Mouse (Mus musculus) urinary bladder, postnatal 25 days (tissue): Measurements from ENCODE around the gene Ddit4.

ENCODE experiments used
- DNase-seq: peaks from one replicate; pipeline ENCODE4 v3.0.0; 2022; ENCODE audit warnings: low spot score

Ddit4 gene

DNA sequence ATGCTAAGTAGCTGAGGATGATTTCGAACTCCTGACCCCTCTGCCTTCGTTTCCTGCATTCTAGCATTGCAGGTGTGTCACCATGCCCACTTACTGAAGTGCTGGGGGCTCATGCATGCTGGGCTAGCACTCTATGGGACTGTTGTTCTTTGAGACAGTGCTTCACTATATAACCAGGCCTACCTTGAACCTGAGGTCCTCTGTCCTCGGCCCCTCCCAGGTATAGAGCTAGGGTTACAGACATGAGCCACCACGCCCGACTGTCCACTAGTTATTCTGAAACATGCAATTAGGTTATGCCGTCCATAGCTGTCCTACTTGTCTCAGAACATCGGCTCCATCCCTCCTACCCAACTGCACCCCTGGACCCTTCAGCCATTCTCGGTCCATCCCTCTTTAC, 20.2 kb upstream of the Ddit4 start:
- DNase-seq, result no peak

DNA sequence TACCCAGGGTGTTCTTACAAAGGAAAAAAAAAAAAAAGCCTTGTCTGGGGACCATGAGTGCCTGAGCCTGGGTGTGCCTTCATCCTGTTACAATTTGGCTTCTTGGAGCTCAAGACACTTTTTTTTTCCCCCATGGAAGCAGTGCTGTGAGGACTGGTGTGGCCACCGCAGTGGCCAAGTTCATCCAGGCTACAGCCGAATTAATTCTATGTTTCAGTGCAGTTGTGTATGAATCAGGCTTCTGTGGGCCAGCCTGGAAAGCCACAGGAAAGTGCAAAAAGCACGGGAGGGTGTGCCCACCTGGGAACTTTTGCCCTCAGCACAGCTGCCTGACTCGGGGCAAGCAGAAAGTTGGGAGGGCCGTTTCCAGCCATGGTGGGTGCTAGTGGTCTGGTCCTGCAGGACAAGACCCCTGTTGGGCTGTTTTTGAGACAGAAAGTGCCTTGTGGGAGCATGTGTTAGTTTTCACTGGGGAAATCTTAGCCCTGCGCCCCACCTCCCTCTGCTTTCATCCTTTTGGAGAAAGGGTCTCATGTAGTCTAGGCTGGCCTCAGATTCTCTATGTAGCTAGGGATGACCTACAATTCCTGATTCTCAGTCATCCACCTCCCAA, 18.9 kb upstream of the Ddit4 start:
- DNase-seq, result no peak

GRCm38 (mm10) chr10:59969821-59970449, 18.3 kb upstream of the Ddit4 start:
- DNase-seq, result peak; percentile 56

- DNase-seq, result no peak
Measured at GRCm38 (mm10) chr10:59967309-59967942, 15.8 kb upstream of the Ddit4 start.

GRCm38 (mm10) chr10:59966743-59967142, 15.1 kb upstream of the Ddit4 start:
- DNase-seq, result no peak

DNA sequence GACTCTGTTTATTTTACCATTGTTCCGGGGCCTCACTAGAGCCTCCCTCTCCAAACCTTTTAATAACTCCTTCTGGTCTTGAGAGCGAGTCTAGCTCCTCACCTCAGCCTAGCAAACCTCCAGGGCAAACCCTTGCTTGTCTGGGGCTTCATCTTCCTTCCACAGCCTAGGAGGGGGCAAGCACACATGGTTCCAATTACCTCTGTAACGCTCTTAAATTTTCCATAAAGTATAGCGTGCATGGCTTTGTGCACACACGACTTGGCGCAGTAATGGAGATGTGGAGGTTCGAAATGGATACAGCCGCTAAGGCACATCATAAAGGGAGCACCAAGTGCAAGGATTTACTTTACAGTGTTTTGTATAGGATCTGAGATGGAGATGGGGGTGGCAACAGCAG, 14.2 kb upstream of the Ddit4 start:
- DNase-seq, result no peak

DNA sequence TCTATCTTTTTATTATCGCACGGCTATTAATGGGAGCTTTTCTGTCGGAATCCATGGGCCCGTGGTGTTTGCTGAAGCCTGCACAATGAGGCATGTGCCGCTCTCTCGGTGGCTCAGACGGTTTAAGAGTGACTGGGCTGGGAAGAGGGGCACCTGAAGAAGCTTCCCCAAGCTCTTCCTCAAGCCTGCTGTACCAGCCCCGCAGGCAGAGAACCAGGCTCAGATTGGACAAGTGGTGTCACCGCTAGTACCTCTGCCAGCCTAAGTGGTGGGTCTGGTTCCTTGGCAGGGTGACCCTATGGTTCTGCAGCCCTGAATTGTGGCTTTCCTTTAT, 13.7 kb upstream of the Ddit4 start:
- DNase-seq, result no peak

- DNase-seq, result no peak
Measured at GRCm38 (mm10) chr10:59964504-59965361, 13.1 kb upstream of the Ddit4 start.

DNA sequence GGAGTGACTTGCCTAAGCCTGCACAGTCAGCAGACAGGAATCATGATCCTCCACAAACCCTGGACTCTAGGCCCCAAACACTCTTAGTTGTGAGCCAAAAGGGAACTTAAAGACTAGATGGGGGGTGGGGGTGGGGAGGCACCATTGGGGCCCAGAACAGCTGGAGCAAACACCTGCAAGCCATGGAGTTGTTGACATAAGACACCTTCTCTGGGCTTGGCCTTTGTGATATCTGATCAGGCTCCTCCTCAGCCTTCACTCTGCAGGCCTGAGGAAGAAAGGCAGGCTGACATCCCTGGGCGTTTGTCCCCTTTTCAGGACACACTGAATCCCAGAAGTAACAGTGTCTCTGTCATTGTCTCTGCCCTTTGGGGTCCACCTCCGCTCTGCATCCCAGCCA, 12.0 kb upstream of the Ddit4 start:
- DNase-seq, result no peak

DNA sequence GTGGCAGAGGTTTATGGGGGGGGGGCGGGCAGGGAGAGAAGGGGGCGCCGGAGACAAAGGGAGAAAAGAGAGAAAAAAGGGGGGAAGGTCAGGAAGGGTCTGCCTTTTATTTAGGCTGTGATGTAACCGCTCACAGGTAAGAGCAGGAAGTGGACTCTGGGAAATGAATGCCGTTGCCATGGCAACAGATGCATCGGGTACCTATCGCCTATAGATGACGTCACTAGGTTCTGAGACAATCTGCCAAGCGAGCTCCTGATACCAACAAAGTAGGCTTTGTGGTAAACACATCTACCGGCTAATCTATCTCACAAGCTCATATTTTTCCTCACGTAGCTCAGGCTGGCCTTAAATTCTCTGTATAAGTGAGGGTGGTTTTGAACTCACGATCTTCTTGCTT, 7.9 kb upstream of the Ddit4 start:
- no peak for DNase-seq

DNA sequence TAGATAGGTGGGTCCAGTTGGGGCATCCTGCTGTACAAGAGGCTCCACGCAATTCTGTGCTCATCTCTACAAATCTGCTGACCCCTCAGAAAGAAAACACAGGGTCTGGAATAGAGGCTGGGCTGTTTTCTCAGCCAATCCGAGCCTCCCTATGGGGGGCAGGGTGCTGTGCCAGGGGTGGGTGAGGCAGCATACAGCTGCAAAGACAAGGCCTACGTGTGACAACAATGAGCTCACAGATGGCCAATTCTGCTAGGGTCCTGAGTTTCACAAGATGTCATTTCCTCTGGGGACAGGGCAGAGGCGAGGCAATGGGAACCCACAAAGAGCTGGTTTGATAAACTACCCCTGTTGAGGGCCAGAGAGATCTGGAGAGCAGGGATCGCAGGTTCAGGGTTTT, 6.8 kb upstream of the Ddit4 start:
- DNase-seq, result no peak

GRCm38 (mm10) chr10:59957171-59958149, 5.8 kb upstream of the Ddit4 start:
- DNase-seq, result no peak

DNA sequence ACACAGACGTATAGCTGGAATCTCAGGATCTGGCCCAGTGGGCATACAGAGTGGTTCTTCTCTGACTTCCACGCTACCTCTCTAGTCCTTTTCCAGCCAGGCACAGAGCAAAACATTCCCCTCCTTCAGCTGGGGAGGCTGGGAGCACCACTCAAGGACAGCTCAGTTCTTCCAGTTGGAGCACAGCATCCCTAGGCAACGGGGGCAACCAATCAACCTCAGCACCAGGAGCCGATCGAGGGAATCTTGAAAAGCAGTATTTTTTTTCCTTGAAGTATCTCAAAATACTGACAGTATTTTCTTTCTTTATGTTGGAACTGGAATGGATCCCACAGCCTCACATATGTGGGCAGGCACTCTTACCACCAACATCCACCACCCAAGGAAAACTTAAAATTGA, 5.0 kb upstream of the Ddit4 start:
- no peak for DNase-seq

GRCm38 (mm10) chr10:59953564-59954039, 2.0 kb upstream of the Ddit4 start:
- no peak for DNase-seq

- DNase-seq, result no peak
Measured at GRCm38 (mm10) chr10:59952781-59953563, 1.3 kb upstream of the Ddit4 start.

- DNase-seq, result no peak
Measured at GRCm38 (mm10) chr10:59952152-59952780, 632 bp upstream of the Ddit4 start.

DNA sequence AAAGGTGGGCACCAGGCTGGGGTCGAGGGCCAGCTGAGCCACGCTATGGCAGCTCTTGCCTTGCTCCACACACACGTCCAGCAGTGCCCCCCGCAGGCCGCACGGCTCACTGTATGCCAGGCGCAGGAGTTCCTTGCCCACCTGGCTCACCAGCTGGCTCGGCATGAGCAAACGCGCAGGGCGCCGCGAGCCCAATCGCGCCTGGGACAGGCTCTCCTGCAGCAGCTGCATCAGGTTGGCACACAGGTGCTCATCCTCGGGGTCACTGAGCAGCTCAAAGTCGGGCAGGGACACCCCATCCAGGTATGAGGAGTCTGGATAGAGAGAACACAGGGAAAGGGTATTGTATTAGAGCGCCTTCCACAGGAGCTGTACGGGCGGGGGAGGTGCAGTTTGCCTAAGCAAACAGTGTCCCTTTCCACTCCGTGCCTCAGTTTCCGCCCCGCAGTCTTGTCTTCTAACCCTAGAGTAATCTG, 880 bp downstream of the Ddit4 start:
- peak; percentile 66 for DNase-seq

DNA sequence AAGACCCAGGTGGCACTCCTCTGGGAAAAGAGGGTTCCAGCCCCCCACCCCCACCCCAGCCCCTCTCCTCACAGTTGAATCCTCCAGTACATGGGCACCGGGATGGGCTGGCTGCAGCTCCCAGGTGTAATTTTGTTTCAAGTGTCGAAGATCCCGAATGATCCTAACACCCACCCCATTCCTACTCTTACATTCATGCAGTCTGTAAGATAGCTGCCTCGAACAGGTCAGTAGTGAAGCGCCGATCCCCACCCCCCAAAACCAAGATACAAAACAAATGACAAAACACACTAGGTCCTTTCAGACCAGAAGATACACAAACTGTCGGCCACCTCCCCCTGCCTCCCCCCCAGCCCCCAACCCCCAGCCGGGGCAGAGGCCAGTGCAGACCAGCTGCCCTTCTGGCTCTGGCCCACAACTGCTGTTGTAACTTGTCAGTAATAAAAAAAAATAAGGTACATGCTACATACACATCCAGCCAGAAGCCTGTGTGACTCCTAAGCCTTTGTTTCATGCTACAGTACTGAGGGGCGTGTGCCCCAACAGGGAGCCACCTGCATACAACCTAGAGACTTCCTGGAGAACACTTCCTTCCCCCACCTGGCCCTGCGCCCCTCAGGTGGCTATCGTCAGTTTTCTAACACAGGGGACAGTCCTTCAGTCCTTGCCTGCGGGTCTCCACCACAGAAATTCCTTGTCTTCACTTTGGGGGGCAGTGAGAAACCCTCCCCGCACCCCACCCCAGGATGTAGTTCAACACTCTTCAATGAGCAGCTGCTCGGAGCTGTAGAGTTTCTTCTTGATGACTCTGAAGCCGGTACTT, 1.6 kb downstream of the Ddit4 start:
- no peak for DNase-seq

DNA sequence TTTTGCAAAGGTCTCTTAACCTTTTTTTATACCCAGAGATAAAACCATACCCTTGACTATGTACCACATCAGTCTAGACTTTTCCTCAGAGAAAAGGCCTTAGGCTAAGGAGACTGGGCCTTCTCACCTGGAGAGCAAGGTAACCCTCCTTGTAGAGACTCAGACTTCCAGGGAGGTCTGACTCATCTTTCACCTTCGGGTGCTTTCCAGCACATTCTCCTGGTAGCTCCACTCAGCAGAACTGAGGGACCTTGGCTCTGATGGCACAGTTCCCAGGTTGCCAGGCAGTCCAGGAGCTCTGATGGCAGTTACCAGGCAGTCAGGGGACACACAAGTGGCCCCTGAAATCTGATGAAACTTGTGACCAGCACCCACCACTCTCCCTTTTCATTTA, 2.4 kb downstream of the Ddit4 start:
- no peak for DNase-seq
